Mouse (Mus musculus) embryonic facial prominence, embryonic 14.5 days (tissue): ENCODE data around the gene Rgl2. TPM values are rescaled to one million over a fixed set of nuclear protein-coding genes. Genes with fewer than 3 reads are reported as not detected.

ENCODE experiments used
- ATAC-seq: fragments of 200-750 bp; cut with Nextera tagmentation; 2 replicates; pipeline ENCODE4 v1.8.0; 2017; ENCODE audit warnings: low read depth, moderate number of reproducible peaks, moderate TSS enrichment
- DNase-seq: peaks from one replicate; pipeline ENCODE4 v3.0.0-alpha.2; 2015; ENCODE audit warnings: low spot score
- H3K27ac ChIP-seq: fragments of 300-500 bp; sonication (generic); replicated peaks from 2 replicates; pipeline ENCODE4 v1.5.1; 2014; ENCODE audit warnings: low read depth, mild to moderate bottlenecking, low read length, moderate library complexity
- H3K27me3 ChIP-seq: fragments of 300-500 bp; sonication (generic); replicated peaks from 2 replicates; pipeline ENCODE4 v1.6.1; 2014; ENCODE audit warnings: low read length; ENCODE audit not compliant: control insufficient read depth, insufficient read depth
- H3K36me3 ChIP-seq: fragments of 300-500 bp; sonication (generic); 2 replicates; pipeline ENCODE4 v1.6.1; 2014; ENCODE audit warnings: low read length, mixed read lengths; ENCODE audit not compliant: control insufficient read depth, insufficient read depth
- H3K4me1 ChIP-seq: fragments of 300-500 bp; sonication (generic); 2 replicates; pipeline ENCODE4 v1.6.1; 2014; ENCODE audit warnings: antibody characterized with exemption, low read length; ENCODE audit not compliant: control insufficient read depth, insufficient read depth
- H3K4me2 ChIP-seq: fragments of 300-500 bp; sonication (generic); 2 replicates; pipeline ENCODE4 v1.6.1; 2014; ENCODE audit warnings: low read depth, mild to moderate bottlenecking, low read length, moderate library complexity, mixed read lengths
- H3K4me3 ChIP-seq: fragments of 300-500 bp; sonication (generic); 2 replicates; pipeline ENCODE4 v1.5.1; 2014; ENCODE audit warnings: low read depth, mild to moderate bottlenecking, low read length
- H3K9ac ChIP-seq: fragments of 300-500 bp; sonication (generic); 2 replicates; pipeline ENCODE4 v1.6.1; 2014; ENCODE audit warnings: low read depth, mild to moderate bottlenecking, low read length, moderate library complexity, mixed read lengths
- H3K9me3 ChIP-seq: fragments of 300-500 bp; sonication (generic); 2 replicates; pipeline ENCODE4 v1.6.1; 2016; ENCODE audit warnings: low read length; ENCODE audit not compliant: control insufficient read depth
- WGBS: fragments of 180-500 bp; shearing (Covaris S2); extraction: QIAGEN DNeasy Blood & Tissue Kit; methylation state at CpG from one replicate; pipeline ENCODE4 v1.1.7; 2014; 5-methylcytosine and 5-hydroxymethylcytosine counted together
- polyA plus RNA-seq: library from polyadenylated mRNA; unstranded; fragments of >200 nt; fragmentation: Nextera tagmentation; extraction: Ambion mirVana; gene quantifications from 2 replicates; pipeline ENCODE4 v1.2.1, GENCODE M21; 2014

Gene Rgl2
- polyA plus RNA-seq, 1 experiment from 2014 or later = 34.5 TPM

DNA sequence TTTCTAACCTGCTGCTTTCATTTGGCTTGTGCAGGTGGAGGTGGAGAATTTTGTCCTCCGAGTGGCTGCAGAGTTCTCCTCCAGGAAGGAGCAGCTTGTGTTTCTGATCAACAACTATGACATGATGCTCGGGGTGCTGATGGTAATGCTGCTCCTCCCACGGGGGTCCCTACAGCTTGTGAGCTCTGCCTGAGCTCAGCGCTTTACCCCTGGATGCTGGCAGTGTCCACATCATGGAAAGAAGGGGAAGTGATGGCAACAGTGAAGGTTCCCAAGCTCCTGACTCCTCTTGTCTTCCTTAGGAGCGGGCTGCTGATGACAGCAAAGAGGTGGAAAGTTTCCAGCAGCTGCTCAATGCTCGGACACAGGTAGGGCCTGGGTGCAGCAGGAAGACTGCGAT lies 33.5 kb downstream of the Rgl2 start:
- no peak overlapping the region for H3K4me3 ChIP-seq
- ATAC-seq (no peak), DNase-seq (no peak)
- no peak overlapping the region for H3K9ac ChIP-seq
- H3K27me3 ChIP-seq = no peaks in the 10 kb centered on the region
- peaks cover 70% of the 10 kb centered on the region for H3K36me3 ChIP-seq
- no peaks in the 10 kb centered on the region for H3K9me3 ChIP-seq
- no peak overlapping the region for H3K4me2 ChIP-seq
- 91% methylated on average over 7 of the region's 7 CpGs for whole genome bisulfite sequencing
- H3K27ac ChIP-seq = no peak overlapping the region
- no peaks in the 10 kb centered on the region for H3K4me1 ChIP-seq

DNA sequence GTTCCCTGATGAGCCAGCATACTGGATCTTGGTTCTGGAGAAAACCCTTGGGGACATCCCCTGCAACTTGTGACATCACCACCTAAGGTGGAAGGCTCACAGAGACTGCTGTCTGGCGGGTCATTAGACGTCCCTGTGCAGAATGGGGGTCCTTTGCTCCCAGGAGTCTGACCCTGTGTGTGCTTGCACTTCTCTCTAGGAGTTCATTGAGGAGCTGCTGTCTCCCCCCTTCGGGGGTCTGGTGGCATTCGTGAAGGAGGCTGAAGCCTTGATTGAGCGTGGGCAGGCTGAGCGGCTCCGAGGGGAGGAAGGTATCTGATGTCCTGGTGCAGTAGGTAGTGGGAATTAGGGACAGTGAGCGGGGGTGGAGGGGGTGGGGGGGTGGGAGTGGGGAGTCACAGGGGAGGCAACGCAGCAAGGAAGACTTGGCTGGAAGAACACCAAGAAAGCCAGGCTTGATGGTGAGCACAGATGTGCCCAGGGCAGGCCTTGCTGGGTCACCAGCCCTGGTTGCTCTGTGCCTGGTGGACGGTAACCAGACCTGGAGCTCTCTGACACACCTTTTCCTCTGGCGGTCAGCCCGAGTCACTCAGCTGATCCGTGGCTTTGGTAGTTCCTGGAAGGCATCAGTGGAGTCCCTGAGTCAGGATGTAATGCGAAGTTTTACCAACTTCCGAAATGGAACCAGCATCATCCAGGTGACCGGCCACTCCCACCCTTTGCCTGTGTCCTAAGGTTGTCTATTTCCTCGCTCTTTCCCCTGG lies 35.9 kb downstream of the Rgl2 start:
- H3K9ac ChIP-seq = no peak overlapping the region
- ATAC-seq = no peak
- H3K36me3 ChIP-seq = peaks cover 49% of the 10 kb centered on the region
- no peaks in the 10 kb centered on the region for H3K4me1 ChIP-seq
- no peak for DNase-seq
- H3K4me2 ChIP-seq = no peak overlapping the region
- 89% methylated on average over 13 of the region's 17 CpGs for WGBS
- no peak overlapping the region for H3K27ac ChIP-seq
- H3K4me3 ChIP-seq = no peak overlapping the region
- no peaks in the 10 kb centered on the region; the same call in 1 of the 2 replicates for H3K9me3 ChIP-seq
- no peaks in the 10 kb centered on the region for H3K27me3 ChIP-seq

DNA sequence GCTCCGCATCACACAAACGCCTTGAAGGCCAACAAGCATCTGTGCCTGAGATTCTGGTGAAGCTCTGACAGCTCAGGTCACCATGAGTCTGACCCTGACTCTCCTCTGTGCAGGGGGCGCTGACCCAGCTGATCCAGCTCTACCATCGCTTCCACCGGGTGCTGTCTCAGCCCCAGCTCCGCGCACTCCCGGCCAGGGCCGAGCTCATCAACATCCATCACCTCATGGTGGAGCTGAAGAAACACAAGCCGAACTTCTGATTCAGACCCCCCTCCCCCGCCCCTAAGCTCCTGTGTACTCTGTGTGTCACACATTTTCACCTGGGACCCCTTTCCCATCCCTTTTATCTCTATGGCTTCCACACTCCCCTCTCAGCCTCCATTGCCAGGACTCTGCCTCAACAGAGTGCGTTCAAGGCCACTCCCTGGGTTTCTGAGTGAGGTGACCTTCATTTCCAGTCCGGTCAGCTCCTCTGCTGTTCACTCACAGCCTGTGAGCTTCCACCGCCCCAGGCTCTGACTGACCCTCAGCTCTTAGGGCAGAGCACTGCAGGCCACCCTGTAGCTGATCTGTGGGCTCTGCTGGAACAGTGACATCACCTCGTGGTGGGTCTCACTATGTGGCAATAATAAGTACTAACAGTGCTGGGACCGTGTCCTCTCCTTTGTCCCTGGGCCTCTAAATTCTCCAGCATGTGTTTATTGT lies 36.7 kb downstream of the Rgl2 start:
- Histone ChIP-seq H3K4me2 (no peak overlapping the region), H3K27ac (no peak overlapping the region), H3K27me3 (no peaks in the 10 kb centered on the region), H3K9me3 (no peaks in the 10 kb centered on the region; the same call in 1 of the 2 replicates), H3K9ac (no peak overlapping the region), H3K4me1 (no peaks in the 10 kb centered on the region), H3K36me3 (peaks cover 45% of the 10 kb centered on the region), H3K4me3 (no peak overlapping the region)
- DNase-seq (no peak), ATAC-seq (no peak)
- WGBS = 89% methylated on average over 16 of the region's 16 CpGs

DNA sequence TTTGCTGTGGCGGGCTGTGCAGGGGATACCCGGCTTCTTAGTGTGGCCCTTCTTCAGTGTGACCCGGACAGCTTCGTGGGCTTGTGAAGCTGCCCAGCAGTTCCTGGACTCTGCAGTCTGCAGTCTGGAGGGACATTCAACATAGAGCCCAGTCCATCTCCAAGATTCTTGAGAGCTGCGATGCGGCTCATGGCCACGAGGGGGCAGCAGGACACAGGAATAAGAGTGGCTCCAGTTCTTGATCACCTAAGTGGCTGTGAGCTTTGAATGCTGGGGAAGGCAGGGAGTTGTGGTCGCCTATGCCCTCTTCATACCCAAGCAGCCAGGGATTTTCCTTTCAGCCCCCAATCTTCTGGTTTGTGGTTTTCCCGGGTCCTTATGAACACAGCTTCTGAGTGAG lies 39.1 kb downstream of the Rgl2 start:
- Histone ChIP-seq H3K27ac (no peak overlapping the region), H3K4me3 (no peak overlapping the region), H3K27me3 (no peaks in the 10 kb centered on the region), H3K36me3 (peaks cover 22% of the 10 kb centered on the region), H3K4me1 (no peaks in the 10 kb centered on the region), H3K9ac (no peak overlapping the region), H3K9me3 (no peaks in the 10 kb centered on the region; the same call in 1 of the 2 replicates), H3K4me2 (no peak overlapping the region)
- peak; percentile 80 for DNase-seq
- peak; percentile 73 for ATAC-seq
- under 1% methylated on average over 9 of the region's 9 CpGs for WGBS

DNA sequence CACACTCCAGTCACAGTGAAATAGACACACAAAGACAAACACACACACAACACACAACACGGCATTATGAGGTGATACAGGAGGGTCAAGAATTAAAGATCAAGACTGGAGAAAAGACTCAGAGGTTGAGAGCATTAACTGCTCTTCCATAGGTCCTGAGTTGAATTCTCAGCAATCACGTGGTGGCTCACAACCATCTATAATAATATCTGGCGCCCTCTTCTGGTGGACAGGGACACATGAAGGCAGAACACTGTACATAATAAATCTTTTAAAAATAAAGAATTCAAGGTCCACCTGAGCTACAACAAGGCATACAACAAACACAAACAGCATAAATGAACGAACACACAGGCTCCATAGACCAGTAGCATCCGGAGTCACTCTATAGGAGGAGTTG lies 39.6 kb downstream of the Rgl2 start:
- peaks cover 20% of the 10 kb centered on the region for H3K36me3 ChIP-seq
- no peaks in the 10 kb centered on the region; the same call in 1 of the 2 replicates for H3K9me3 ChIP-seq
- ATAC-seq = peak; percentile 48; the same call in 1 of the 2 replicates
- H3K27me3 ChIP-seq = no peaks in the 10 kb centered on the region
- H3K9ac ChIP-seq = no peak overlapping the region
- peak; percentile 42 for DNase-seq
- H3K4me3 ChIP-seq = no peak overlapping the region
- H3K4me2 ChIP-seq = no peak overlapping the region
- no peaks in the 10 kb centered on the region for H3K4me1 ChIP-seq
- WGBS = 29% methylated on average over 5 of the region's 5 CpGs
- no peak overlapping the region for H3K27ac ChIP-seq

DNA sequence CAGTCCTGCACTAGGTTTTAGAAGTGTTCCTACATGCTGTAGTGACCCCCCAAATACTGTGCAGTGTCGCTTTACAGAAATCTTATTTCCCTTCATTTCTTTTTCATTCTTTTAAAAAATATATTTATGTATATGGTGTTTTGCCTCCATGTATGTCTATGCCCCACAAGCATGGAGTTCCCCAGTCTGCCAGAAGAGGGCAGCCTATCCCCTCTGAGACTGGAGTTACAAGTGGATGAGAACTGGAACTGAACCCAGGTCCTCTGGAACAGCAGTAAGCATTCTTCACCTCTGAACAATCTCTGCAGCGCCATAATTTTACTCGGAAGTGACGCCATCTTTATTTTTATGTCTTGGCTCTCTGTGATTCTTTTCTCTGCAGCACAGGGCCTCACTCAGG lies 40.1 kb downstream of the Rgl2 start:
- H3K4me2 ChIP-seq = no peak overlapping the region
- no peak for ATAC-seq
- H3K4me1 ChIP-seq = no peaks in the 10 kb centered on the region
- H3K27ac ChIP-seq = no peak overlapping the region
- no peak for DNase-seq
- no peaks in the 10 kb centered on the region for H3K27me3 ChIP-seq
- WGBS = 76% methylated on average over 4 of the region's 4 CpGs
- H3K4me3 ChIP-seq = no peak overlapping the region
- no peak overlapping the region for H3K9ac ChIP-seq
- no peaks in the 10 kb centered on the region; the same call in 1 of the 2 replicates for H3K9me3 ChIP-seq
- H3K36me3 ChIP-seq = peaks cover 20% of the 10 kb centered on the region

DNA sequence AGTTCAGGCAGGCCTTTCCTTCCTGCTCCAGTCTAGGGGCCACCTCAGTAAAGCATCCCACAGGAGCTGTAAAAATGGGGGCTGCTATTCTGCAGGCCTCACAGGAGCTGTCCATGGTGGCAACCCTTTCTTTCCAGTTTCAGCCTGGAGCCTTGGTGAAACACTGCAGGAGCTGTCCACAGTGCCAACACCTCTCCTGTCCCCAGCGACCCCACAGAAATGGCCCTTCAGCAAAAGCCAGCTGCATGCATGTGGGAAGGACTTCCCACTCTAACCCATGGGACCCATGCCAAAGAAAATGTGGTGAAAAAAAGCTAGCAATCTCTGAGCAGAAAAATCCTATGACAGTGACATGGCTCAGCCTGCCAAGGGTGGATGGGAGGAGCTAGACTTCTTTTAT lies 43.3 kb downstream of the Rgl2 start:
- Histone ChIP-seq H3K27me3 (peaks cover 22% of the 10 kb centered on the region), H3K4me3 (no peak overlapping the region), H3K36me3 (no peaks in the 10 kb centered on the region), H3K9me3 (no peaks in the 10 kb centered on the region; the same call in 1 of the 2 replicates), H3K4me2 (no peak overlapping the region), H3K4me1 (no peaks in the 10 kb centered on the region), H3K27ac (no peak overlapping the region), H3K9ac (no peak overlapping the region)
- ATAC-seq (no peak), DNase-seq (peak; percentile 71)
- 5% methylated on average over 1 of the region's 1 CpGs for WGBS

DNA sequence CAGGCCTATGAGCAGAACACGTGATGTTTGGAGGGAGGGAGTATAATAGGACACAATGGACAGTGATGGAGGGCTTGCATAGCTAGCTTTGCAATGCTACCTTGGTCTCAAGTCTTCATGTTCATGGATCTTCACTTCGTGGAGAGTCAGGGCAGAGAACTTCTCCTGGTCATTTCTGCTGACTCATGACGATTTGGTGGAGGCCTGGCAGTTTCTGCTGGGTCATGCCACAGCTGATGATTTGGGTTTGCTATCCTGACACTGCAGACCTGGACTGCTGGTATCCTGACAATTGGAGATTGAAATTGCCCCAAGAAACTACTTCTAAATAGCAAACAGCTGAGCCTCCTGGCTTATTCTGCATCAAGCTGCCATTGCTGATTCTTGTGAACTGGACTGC lies 44.2 kb downstream of the Rgl2 start:
- Histone ChIP-seq H3K9ac (no peak overlapping the region), H3K9me3 (no peaks in the 10 kb centered on the region; the same call in 1 of the 2 replicates), H3K4me1 (no peaks in the 10 kb centered on the region), H3K27ac (no peak overlapping the region), H3K27me3 (peaks cover 30% of the 10 kb centered on the region), H3K4me3 (no peak overlapping the region), H3K4me2 (no peak overlapping the region), H3K36me3 (no peaks in the 10 kb centered on the region)
- DNase-seq = no peak
- WGBS = 58% methylated on average over 3 of the region's 3 CpGs
- ATAC-seq = no peak
